Mouse (Mus musculus) neural tube, embryonic 15.5 days (tissue): ENCODE data around the gene Zeb2. TPM values are rescaled to one million over a fixed set of nuclear protein-coding genes. Genes with fewer than 3 reads are reported as not detected.
A peak's percentile ranks its signal among the peaks of the same experiment; 100 is the strongest.

Experiments used
- ATAC-seq: fragments of 200-750 bp; cut with Nextera tagmentation; 2 replicates; pipeline ENCODE4 v1.8.0; 2017; ENCODE audit warnings: mild to moderate bottlenecking, moderate TSS enrichment, moderate library complexity; ENCODE audit not compliant: low FRiP score
- H3K27ac ChIP-seq: fragments of 300-500 bp; sonication (generic); replicated peaks from 2 replicates; pipeline ENCODE4 v1.5.1; 2015; ENCODE audit warnings: mild to moderate bottlenecking, inconsistent platforms
- H3K27me3 ChIP-seq: fragments of 300-500 bp; sonication (generic); replicated peaks from 2 replicates; pipeline ENCODE4 v1.6.1; 2015; ENCODE audit warnings: inconsistent platforms
- H3K36me3 ChIP-seq: fragments of 300-500 bp; sonication (generic); 2 replicates; pipeline ENCODE4 v1.6.1; 2015; ENCODE audit warnings: inconsistent platforms
- H3K4me1 ChIP-seq: fragments of 300-500 bp; sonication (generic); 2 replicates; pipeline ENCODE4 v1.6.1; 2015; ENCODE audit warnings: inconsistent platforms
- H3K4me2 ChIP-seq: fragments of 300-500 bp; sonication (generic); 2 replicates; pipeline ENCODE4 v1.6.1; 2015; ENCODE audit warnings: inconsistent platforms, mild to moderate bottlenecking, moderate library complexity
- H3K4me3 ChIP-seq: fragments of 300-500 bp; sonication (generic); replicated peaks from 2 replicates; pipeline ENCODE4 v1.5.1; 2015; ENCODE audit warnings: mild to moderate bottlenecking, inconsistent platforms
- H3K9ac ChIP-seq: fragments of 300-500 bp; sonication (generic); replicated peaks from 2 replicates; pipeline ENCODE4 v1.6.1; 2015; ENCODE audit warnings: mild to moderate bottlenecking, inconsistent platforms
- H3K9me3 ChIP-seq: fragments of 300-500 bp; sonication (generic); replicated peaks from 2 replicates; pipeline ENCODE4 v1.6.1; 2016; ENCODE audit warnings: inconsistent platforms
- whole genome bisulfite sequencing: fragments of 180-500 bp; shearing (Covaris S2); methylation state at CpG from one replicate; pipeline ENCODE4 v1.1.7; 2015; ENCODE audit warnings: mixed read lengths; 5-methylcytosine and 5-hydroxymethylcytosine counted together
- polyA plus RNA-seq: library from polyadenylated mRNA; unstranded; fragments of >200 nt; fragmentation: Nextera tagmentation; extraction: Ambion mirVana; gene quantifications from 2 replicates; pipeline ENCODE4 v1.2.1, GENCODE M21; 2015

The Zeb2 gene
- polyA plus RNA-seq, 1 experiment from 2014 or later: 40.5 TPM

GRCm38 (mm10) chr2:45017186-45017800 is 99.9 kb downstream of the Zeb2 start:
- ATAC-seq: no peak
- 0 out of 2 replicates have a peak, but pooled peaks cover 2% of the 10 kb centered on the region for H3K36me3 ChIP-seq
- WGBS: 60% methylated on average over 5 of the region's 5 CpGs
- H3K9me3 ChIP-seq: no peaks in the 10 kb centered on the region
- peaks cover 7% of the 10 kb centered on the region for H3K4me1 ChIP-seq
- no peak overlapping the region for H3K4me3 ChIP-seq
- no peak overlapping the region for H3K4me2 ChIP-seq
- H3K27ac ChIP-seq: no peak overlapping the region
- H3K27me3 ChIP-seq: no peaks in the 10 kb centered on the region
- no peak overlapping the region for H3K9ac ChIP-seq

DNA sequence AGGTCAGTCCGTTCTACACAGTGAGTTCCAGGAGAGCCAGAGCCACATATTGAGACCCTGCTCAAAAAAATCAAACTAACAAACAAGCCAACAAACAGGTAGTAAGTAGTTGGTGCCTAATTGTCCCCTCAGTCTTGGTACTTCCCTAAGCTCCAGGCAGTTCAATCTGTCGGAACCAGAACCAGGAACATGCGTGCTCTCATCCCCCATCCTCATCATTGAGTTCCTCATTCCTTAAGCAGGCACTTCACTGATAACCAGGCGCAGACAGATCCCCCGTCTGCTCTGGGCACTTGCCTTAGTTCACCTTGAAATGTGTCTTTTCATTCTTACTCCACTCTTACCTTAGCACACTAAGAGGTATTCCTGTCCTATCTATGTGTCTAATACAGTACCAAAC is 103.9 kb downstream of the Zeb2 start:
- Histone ChIP-seq H3K27ac (no peak overlapping the region), H3K9ac (no peak overlapping the region)
- WGBS: 95% methylated on average over 5 of the region's 5 CpGs

DNA sequence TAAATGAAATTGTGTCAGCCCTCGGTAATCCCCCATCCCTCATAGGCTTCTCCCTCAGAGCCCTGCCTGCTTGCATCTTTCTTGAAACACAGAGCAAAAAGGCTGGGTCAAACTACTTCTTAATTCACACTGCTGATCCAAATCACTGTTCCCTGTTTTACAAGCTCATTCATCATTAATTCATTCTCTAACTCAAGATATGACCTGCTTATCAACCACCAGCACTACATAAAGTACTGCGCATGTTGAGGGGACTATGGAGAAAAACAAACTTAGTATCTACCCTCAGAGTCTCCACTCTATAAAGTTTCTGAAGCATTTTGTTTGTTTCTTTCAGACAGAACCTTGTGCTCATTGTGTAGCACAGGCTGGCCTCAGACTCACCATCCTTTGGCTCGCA is 104.5 kb downstream of the Zeb2 start:
- H3K4me2 ChIP-seq: no peak overlapping the region
- H3K4me1 ChIP-seq: no peaks in the 10 kb centered on the region; the same call in 1 of the 2 replicates
- H3K36me3 ChIP-seq: peaks cover 5% of the 10 kb centered on the region; the same call in 1 of the 2 replicates
- H3K4me3 ChIP-seq: no peak overlapping the region
- no peaks in the 10 kb centered on the region for H3K9me3 ChIP-seq
- no peaks in the 10 kb centered on the region for H3K27me3 ChIP-seq
- 91% methylated on average over 3 of the region's 3 CpGs for WGBS
- no peak overlapping the region for H3K9ac ChIP-seq
- ATAC-seq: no peak
- no peak overlapping the region for H3K27ac ChIP-seq

More for the DNA sequence above, 103.9 kb downstream of the Zeb2 start:
- Histone ChIP-seq H3K4me1 (no peaks in the 10 kb centered on the region; the same call in 1 of the 2 replicates), H3K36me3 (peaks cover 5% of the 10 kb centered on the region; the same call in 1 of the 2 replicates), H3K27me3 (no peaks in the 10 kb centered on the region), H3K4me2 (no peak overlapping the region), H3K4me3 (no peak overlapping the region), H3K9me3 (no peaks in the 10 kb centered on the region)
- no peak for ATAC-seq

DNA sequence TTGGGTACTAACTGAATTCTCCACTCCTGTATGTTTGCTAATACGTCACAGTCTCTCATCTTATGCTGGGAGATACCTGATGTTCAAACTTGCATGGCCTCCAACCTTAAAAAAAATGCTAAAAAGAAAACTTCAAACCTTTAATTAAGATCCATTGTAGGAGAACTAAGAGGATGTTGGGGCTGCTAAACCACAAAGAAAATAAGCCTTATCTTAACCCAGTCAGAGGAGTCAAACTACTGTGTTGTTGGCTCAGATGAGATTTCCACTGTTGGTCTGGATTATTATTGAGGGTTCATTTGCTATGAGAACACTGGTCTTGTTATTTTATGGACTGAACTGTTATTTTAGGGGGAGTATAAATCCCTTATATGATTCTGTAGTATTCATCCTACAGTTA is 106.5 kb downstream of the Zeb2 start:
- 96% methylated on average over 1 of the region's 1 CpGs for WGBS
- Histone ChIP-seq H3K4me3 (no peak overlapping the region), H3K4me2 (no peak overlapping the region), H3K36me3 (peaks cover 5% of the 10 kb centered on the region; the same call in 1 of the 2 replicates), H3K9me3 (no peaks in the 10 kb centered on the region), H3K4me1 (no peaks in the 10 kb centered on the region), H3K27ac (no peak overlapping the region), H3K9ac (no peak overlapping the region), H3K27me3 (no peaks in the 10 kb centered on the region)
- ATAC-seq: no peak

- no peak overlapping the region for H3K9ac ChIP-seq
- ATAC-seq: 0 out of 2 replicates have a peak, but pooled peaks have one; percentile 41
- H3K36me3 ChIP-seq: peaks cover 17% of the 10 kb centered on the region
- H3K9me3 ChIP-seq: no peaks in the 10 kb centered on the region
- H3K4me2 ChIP-seq: no peak overlapping the region
- H3K4me3 ChIP-seq: no peak overlapping the region
- H3K4me1 ChIP-seq: peaks cover 11% of the 10 kb centered on the region
- no peaks in the 10 kb centered on the region for H3K27me3 ChIP-seq
- H3K27ac ChIP-seq: no peak overlapping the region; the same call in 1 of the 2 replicates
- whole genome bisulfite sequencing: 33% methylated on average over 6 of the region's 6 CpGs
Measured at GRCm38 (mm10) chr2:44999906-45000305, 117.3 kb downstream of the Zeb2 start.

GRCm38 (mm10) chr2:44998710-44999109 is 118.5 kb downstream of the Zeb2 start:
- H3K9me3 ChIP-seq: no peaks in the 10 kb centered on the region
- H3K36me3 ChIP-seq: peaks cover 17% of the 10 kb centered on the region
- H3K4me2 ChIP-seq: no peak overlapping the region
- no peaks in the 10 kb centered on the region for H3K27me3 ChIP-seq
- 84% methylated on average over 5 of the region's 5 CpGs for WGBS
- no peak for ATAC-seq
- H3K27ac ChIP-seq: no peak overlapping the region
- H3K9ac ChIP-seq: no peak overlapping the region
- peaks cover 11% of the 10 kb centered on the region for H3K4me1 ChIP-seq
- H3K4me3 ChIP-seq: no peak overlapping the region

DNA sequence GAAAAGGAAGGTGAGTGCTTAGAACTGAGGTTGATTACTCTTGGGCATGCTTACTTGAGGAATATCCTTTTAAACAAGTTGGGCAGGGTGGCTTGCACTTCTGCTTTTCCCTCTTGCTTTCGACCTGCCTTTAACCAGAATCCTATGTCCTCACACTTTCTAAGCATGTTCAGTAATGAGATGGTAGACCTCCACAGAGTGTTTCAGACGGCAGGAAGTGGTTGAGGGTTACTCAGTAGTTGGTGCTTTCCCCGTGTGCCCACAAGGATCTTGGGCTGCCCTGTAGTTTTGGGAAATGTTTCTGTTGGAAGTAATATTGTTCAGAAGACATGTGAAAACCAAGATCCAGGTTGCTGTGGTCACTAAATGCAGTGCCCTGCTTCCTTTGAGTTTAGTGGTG is 135.5 kb downstream of the Zeb2 start:
- H3K4me3 ChIP-seq: no peak overlapping the region
- peaks cover 14% of the 10 kb centered on the region for H3K4me1 ChIP-seq
- no peak overlapping the region for H3K27ac ChIP-seq
- H3K9ac ChIP-seq: no peak overlapping the region
- H3K4me2 ChIP-seq: no peak overlapping the region
- no peak for ATAC-seq
- WGBS: 85% methylated on average over 3 of the region's 3 CpGs
- H3K36me3 ChIP-seq: no peaks in the 10 kb centered on the region
- H3K27me3 ChIP-seq: no peaks in the 10 kb centered on the region
- no peaks in the 10 kb centered on the region for H3K9me3 ChIP-seq

- ATAC-seq: peak; percentile 51; the same call in 1 of the 2 replicates
- peak overlapping the region; percentile 34 for H3K4me3 ChIP-seq
- H3K27ac ChIP-seq: no peak overlapping the region
Measured at GRCm38 (mm10) chr2:44979042-44979721, 138.0 kb downstream of the Zeb2 start.

GRCm38 (mm10) chr2:44978038-44978437 is 139.2 kb downstream of the Zeb2 start:
- H3K27ac ChIP-seq: no peak overlapping the region
- WGBS: 79% methylated on average over 6 of the region's 6 CpGs
- H3K4me1 ChIP-seq: peaks cover 14% of the 10 kb centered on the region
- no peak overlapping the region for H3K4me2 ChIP-seq
- no peaks in the 10 kb centered on the region for H3K9me3 ChIP-seq
- H3K9ac ChIP-seq: no peak overlapping the region
- no peaks in the 10 kb centered on the region for H3K36me3 ChIP-seq
- no peak overlapping the region for H3K4me3 ChIP-seq
- no peak for ATAC-seq
- no peaks in the 10 kb centered on the region for H3K27me3 ChIP-seq

More at GRCm38 (mm10) chr2:44979042-44979721, 138.0 kb downstream of the Zeb2 start:
- Histone ChIP-seq H3K9ac (0 out of 2 replicates have a peak overlapping the region, but pooled peaks have one; percentile 14), H3K27me3 (no peaks in the 10 kb centered on the region), H3K4me2 (peak overlapping the region; percentile 68), H3K4me1 (peaks cover 14% of the 10 kb centered on the region), H3K9me3 (no peaks in the 10 kb centered on the region), H3K36me3 (no peaks in the 10 kb centered on the region)
- WGBS: 5% methylated on average over 18 of the region's 18 CpGs

- no peaks in the 10 kb centered on the region for H3K9me3 ChIP-seq
- H3K27me3 ChIP-seq: no peaks in the 10 kb centered on the region
- peaks cover 14% of the 10 kb centered on the region for H3K4me1 ChIP-seq
- no peak overlapping the region for H3K4me3 ChIP-seq
- WGBS: 82% methylated on average over 2 of the region's 2 CpGs
- no peak overlapping the region for H3K4me2 ChIP-seq
- H3K36me3 ChIP-seq: no peaks in the 10 kb centered on the region
- no peak for ATAC-seq
- H3K9ac ChIP-seq: no peak overlapping the region
- H3K27ac ChIP-seq: no peak overlapping the region
Measured at GRCm38 (mm10) chr2:44977556-44977955, 139.6 kb downstream of the Zeb2 start.

- WGBS: 64% methylated on average over 3 of the region's 3 CpGs
- Histone ChIP-seq H3K4me3 (no peak overlapping the region), H3K4me1 (peaks cover 14% of the 10 kb centered on the region), H3K9me3 (no peaks in the 10 kb centered on the region), H3K4me2 (no peak overlapping the region), H3K36me3 (no peaks in the 10 kb centered on the region), H3K27ac (no peak overlapping the region), H3K9ac (no peak overlapping the region), H3K27me3 (no peaks in the 10 kb centered on the region)
- ATAC-seq: no peak
Measured at GRCm38 (mm10) chr2:44977051-44977450, 140.1 kb downstream of the Zeb2 start.

DNA sequence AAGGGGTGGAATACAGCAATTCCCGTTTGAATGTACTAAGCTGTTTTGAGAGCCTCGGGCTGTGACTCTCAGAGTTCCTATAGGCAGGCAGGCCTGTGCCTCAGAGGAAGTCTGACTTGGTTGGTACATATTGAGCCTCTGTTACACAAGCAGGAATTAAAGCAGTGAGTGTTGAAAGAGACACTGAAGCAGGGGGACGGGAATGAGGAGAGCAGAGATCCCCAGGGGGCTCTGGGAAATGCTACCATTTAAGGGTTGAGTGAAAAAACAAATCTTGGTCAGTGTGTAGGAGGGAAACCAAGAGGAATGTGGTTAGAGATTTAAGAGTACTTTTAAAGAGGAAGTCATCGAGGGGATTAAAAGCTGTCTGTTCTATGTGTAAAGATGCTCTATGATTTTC is 140.7 kb downstream of the Zeb2 start:
- Histone ChIP-seq H3K4me1 (peaks cover 14% of the 10 kb centered on the region), H3K9ac (no peak overlapping the region), H3K4me2 (no peak overlapping the region), H3K27me3 (no peaks in the 10 kb centered on the region), H3K27ac (no peak overlapping the region), H3K4me3 (no peak overlapping the region), H3K36me3 (no peaks in the 10 kb centered on the region), H3K9me3 (no peaks in the 10 kb centered on the region)
- ATAC-seq: no peak
- WGBS: 55% methylated on average over 4 of the region's 4 CpGs
